Mouse (Mus musculus) forebrain, embryonic 13.5 days (tissue): ENCODE results near the gene Olfr1338. TPM values are rescaled to one million over a fixed set of nuclear protein-coding genes. Genes with fewer than 3 reads are reported as not detected.

Experiments used
- polyA plus RNA-seq: library from polyadenylated mRNA; unstranded; fragments of >200 nt; fragmentation: Nextera tagmentation; extraction: Ambion mirVana; gene quantifications from 2 replicates; pipeline ENCODE4 v1.2.1, GENCODE M21; 2015

Olfr1338 gene
- polyA plus RNA-seq, 1 experiment from 2014 or later, result not detected

Other genes with a start within 250 kb of the Olfr1338 start
- 0.18 TPM in 1 of 2 replicates, not detected in the other for gene 2610528J11Rik, start 231.7 kb downstream of the Olfr1338 start, polyA plus RNA-seq
- gene Tmem125, start 214.7 kb downstream of the Olfr1338 start, polyA plus RNA-seq, result not detected in 2 replicates
- 0.78 and 0.90 TPM in 2 replicates for gene Cfap57, start 138.0 kb downstream of the Olfr1338 start, polyA plus RNA-seq
- gene Ebna1bp2, start 137.9 kb downstream of the Olfr1338 start, polyA plus RNA-seq, result 147 and 168 TPM in 2 replicates
- gene Olfr62, start 99.8 kb downstream of the Olfr1338 start, polyA plus RNA-seq, result not detected in 2 replicates
- not detected in 2 replicates for gene Olfr1342, start 66.0 kb downstream of the Olfr1338 start, polyA plus RNA-seq
- gene Olfr1341, start 55.2 kb downstream of the Olfr1338 start, polyA plus RNA-seq, result not detected in 2 replicates
- not detected in 2 replicates for gene Olfr1340, start 38.6 kb downstream of the Olfr1338 start, polyA plus RNA-seq
- not detected in 2 replicates for gene Olfr1339, start 26.6 kb downstream of the Olfr1338 start, polyA plus RNA-seq
- not detected in 2 replicates for gene Olfr1337, start 23.8 kb upstream of the Olfr1338 start, polyA plus RNA-seq
- gene Olfr1335, start 51.2 kb upstream of the Olfr1338 start, polyA plus RNA-seq, result not detected in 2 replicates
- gene Olfr1333, start 77.5 kb upstream of the Olfr1338 start, polyA plus RNA-seq, result not detected in 2 replicates
- gene Olfr1331, start 105.9 kb upstream of the Olfr1338 start, polyA plus RNA-seq, result not detected in 2 replicates
- gene Olfr1330, start 129.9 kb upstream of the Olfr1338 start, polyA plus RNA-seq, result 0.04 TPM in 1 of 2 replicates, not detected in the other
- gene Olfr1329, start 158.7 kb upstream of the Olfr1338 start, polyA plus RNA-seq, result not detected in 2 replicates
- gene Olfr1328, start 179.9 kb upstream of the Olfr1338 start, polyA plus RNA-seq, result not detected in 2 replicates
- not detected in 2 replicates for gene Lao1, start 202.8 kb upstream of the Olfr1338 start, polyA plus RNA-seq